Mouse (Mus musculus) adrenal gland, adult (tissue): ENCODE measurements at regions not wholly inside any gene's neighbourhood (a gene's known extent, or its start where the extent isn't known, plus 50 kb on each side); places are given as distances from the start of the nearest gene placed in this dataset.
A peak's percentile ranks its signal among the peaks of the same experiment; 100 is the strongest.

Experiments
- DNase-seq, 2 experiments: peaks; one replicate each; pipeline ENCODE4 v3.0.0; 2022 to 2023; ENCODE audit warnings: low spot score in 1 of 2; ENCODE audit not compliant: inconsistent age in 2 of 2

- DNase-seq, result no peak
Observed at GRCm38 (mm10) chr1:28144824-28145223, 635.2 kb downstream of the Gm597 start.

- DNase-seq, result no peak
Observed at GRCm38 (mm10) chr1:28102021-28102526, 678.0 kb downstream of the Gm597 start.

- DNase-seq, result no peak
Observed at GRCm38 (mm10) chr1:28084456-28084855, 695.6 kb downstream of the Gm597 start.

GRCm38 (mm10) chr1:28053980-28054379 is 726.1 kb downstream of the Gm597 start:
- DNase-seq, result peak in 1 of 2 experiments; percentile 33

- DNase-seq, result no peak
Observed at GRCm38 (mm10) chr1:28047964-28048363, 732.1 kb downstream of the Gm597 start.

GRCm38 (mm10) chr1:28047379-28047778 is 732.7 kb downstream of the Gm597 start:
- DNase-seq, result no peak

- DNase-seq, result no peak
Observed at GRCm38 (mm10) chr1:28045695-28046094, 734.4 kb downstream of the Gm597 start.

- no peak for DNase-seq
Observed at GRCm38 (mm10) chr1:28025720-28026119, 754.3 kb downstream of the Gm597 start.

GRCm38 (mm10) chr1:27998434-27998833 is 781.6 kb downstream of the Gm597 start:
- DNase-seq, result no peak

- DNase-seq, result no peak
Observed at GRCm38 (mm10) chr1:27963369-27963768, 816.7 kb downstream of the Gm597 start.
